In genomic region chr15:96491421-96491820, GRCm38 (mm10) we compare ENCODE assay signal across 12 mouse cellular contexts. TPM values are rescaled to one million over a fixed set of nuclear protein-coding genes. Genes with fewer than 3 reads are reported as not detected.
DNase-seq lines count a peak whose midpoint lies in the region; ATAC-seq lines count a peak whose summit lies in the region.
"Had no signal": no experiment of that assay in that cellular context is flagged by ENCODE, and none has a peak within 500 bp of the region (broad histone marks: within the 10 kb centered on the region; RNA-seq: fewer than 3 reads in every experiment).

No protein-coding gene starts in this region.

- 23% methylated on average over 3 of the region's 3 CpGs for WGBS in forebrain, embryonic 12.5 days
- 25% methylated on average over 3 of the region's 3 CpGs for WGBS in forebrain, embryonic 15.5 days
- WGBS in midbrain, embryonic 10.5 days: 30% methylated on average over 3 of the region's 3 CpGs
- WGBS in midbrain, embryonic 15.5 days: 25% methylated on average over 3 of the region's 3 CpGs
- 28% methylated on average over 3 of the region's 3 CpGs for WGBS in intestine, embryonic 16.5 days
- 17% methylated on average over 3 of the region's 3 CpGs for WGBS in stomach, embryonic 16.5 days

- no peaks in the 10 kb centered on the region for H3K27me3 ChIP-seq in forebrain, embryonic 12.5 days
- H3K27me3 ChIP-seq in forebrain, embryonic 15.5 days: no peaks in the 10 kb centered on the region
- H3K27me3 ChIP-seq in midbrain, embryonic 10.5 days (ENCODE audit: low read depth, poor library complexity, severe bottlenecking): no peaks in the 10 kb centered on the region
- no peaks in the 10 kb centered on the region for H3K27me3 ChIP-seq in midbrain, embryonic 15.5 days (replicated peaks)
- H3K27me3 ChIP-seq in intestine, embryonic 16.5 days (replicated peaks; ENCODE audit: control insufficient read depth, insufficient read depth, low read length): no peaks in the 10 kb centered on the region
- H3K27me3 ChIP-seq in stomach, embryonic 16.5 days (ENCODE audit: control insufficient read depth, insufficient read depth, low read length): no peaks in the 10 kb centered on the region

- H3K27ac ChIP-seq in forebrain, embryonic 12.5 days: 0 out of 2 replicates have a peak overlapping the region, but pooled peaks have one; percentile 1
- no peak overlapping the region for H3K27ac ChIP-seq in forebrain, embryonic 15.5 days (replicated peaks)
- peak overlapping the region; percentile 46; the same call in 1 of the 2 replicates for H3K27ac ChIP-seq in midbrain, embryonic 10.5 days (replicated peaks)
- no peak overlapping the region for H3K27ac ChIP-seq in midbrain, embryonic 15.5 days
- peak overlapping the region; percentile 66 for H3K27ac ChIP-seq in intestine, embryonic 16.5 days (ENCODE audit: low read length)
- 0 out of 2 replicates have a peak overlapping the region, but pooled peaks have one; percentile 44 for H3K27ac ChIP-seq in stomach, embryonic 16.5 days (ENCODE audit: low read length)
- H3K27ac ChIP-seq: heart, adult 2 months had no signal

- H3K4me1 ChIP-seq in forebrain, embryonic 12.5 days: peaks cover 19% of the 10 kb centered on the region
- peaks cover 12% of the 10 kb centered on the region; the same call in 1 of the 2 replicates for H3K4me1 ChIP-seq in forebrain, embryonic 15.5 days
- H3K4me1 ChIP-seq in midbrain, embryonic 10.5 days: peaks cover 27% of the 10 kb centered on the region
- H3K4me1 ChIP-seq in midbrain, embryonic 15.5 days: peaks cover 14% of the 10 kb centered on the region
- H3K4me1 ChIP-seq in intestine, embryonic 16.5 days (ENCODE audit: control insufficient read depth, insufficient read depth, low read length): peaks cover 8% of the 10 kb centered on the region; the same call in 1 of the 2 replicates
- peaks cover 12% of the 10 kb centered on the region for H3K4me1 ChIP-seq in stomach, embryonic 16.5 days (ENCODE audit: control insufficient read depth, insufficient read depth, low read length)

- no peak overlapping the region for H3K4me2 ChIP-seq in forebrain, embryonic 12.5 days
- H3K4me2 ChIP-seq in forebrain, embryonic 15.5 days (replicated peaks): no peak overlapping the region
- H3K4me2 ChIP-seq in midbrain, embryonic 15.5 days: no peak overlapping the region
- no peak overlapping the region for H3K4me2 ChIP-seq in intestine, embryonic 16.5 days (ENCODE audit: low read depth, low read length)
- H3K4me2 ChIP-seq in stomach, embryonic 16.5 days (ENCODE audit: low read depth, low read length): no peak overlapping the region

- no peak overlapping the region for H3K4me3 ChIP-seq in forebrain, embryonic 12.5 days (replicated peaks)
- no peak overlapping the region for H3K4me3 ChIP-seq in forebrain, embryonic 15.5 days
- no peak overlapping the region for H3K4me3 ChIP-seq in midbrain, embryonic 10.5 days
- no peak overlapping the region for H3K4me3 ChIP-seq in midbrain, embryonic 15.5 days
- H3K4me3 ChIP-seq in intestine, embryonic 16.5 days (ENCODE audit: low read length): no peak overlapping the region
- no peak overlapping the region for H3K4me3 ChIP-seq in stomach, embryonic 16.5 days (replicated peaks; ENCODE audit: low read length)
- H3K4me3 ChIP-seq: heart, adult 2 months had no signal

- no peak overlapping the region for H3K9ac ChIP-seq in forebrain, embryonic 12.5 days
- H3K9ac ChIP-seq in forebrain, embryonic 15.5 days (replicated peaks): no peak overlapping the region
- no peak overlapping the region for H3K9ac ChIP-seq in midbrain, embryonic 15.5 days
- no peak overlapping the region for H3K9ac ChIP-seq in intestine, embryonic 16.5 days (ENCODE audit: low read depth, low read length)
- no peak overlapping the region for H3K9ac ChIP-seq in stomach, embryonic 16.5 days (ENCODE audit: low read length)

- no peaks in the 10 kb centered on the region for H3K9me3 ChIP-seq in forebrain, embryonic 12.5 days
- H3K9me3 ChIP-seq in forebrain, embryonic 15.5 days: no peaks in the 10 kb centered on the region
- H3K9me3 ChIP-seq in midbrain, embryonic 10.5 days (replicated peaks): 0 out of 2 replicates have a peak, but pooled peaks cover 3% of the 10 kb centered on the region
- no peaks in the 10 kb centered on the region for H3K9me3 ChIP-seq in midbrain, embryonic 15.5 days
- H3K9me3 ChIP-seq in intestine, embryonic 16.5 days (ENCODE audit: control insufficient read depth, low read length): 0 out of 2 replicates have a peak, but pooled peaks cover 3% of the 10 kb centered on the region
- no peaks in the 10 kb centered on the region for H3K9me3 ChIP-seq in stomach, embryonic 16.5 days (replicated peaks; ENCODE audit: control insufficient read depth, low read length)

- no peaks in the 10 kb centered on the region for H3K36me3 ChIP-seq in forebrain, embryonic 12.5 days (replicated peaks)
- H3K36me3 ChIP-seq in forebrain, embryonic 15.5 days: no peaks in the 10 kb centered on the region
- H3K36me3 ChIP-seq in midbrain, embryonic 10.5 days: no peaks in the 10 kb centered on the region
- no peaks in the 10 kb centered on the region for H3K36me3 ChIP-seq in midbrain, embryonic 15.5 days (replicated peaks)
- H3K36me3 ChIP-seq in intestine, embryonic 16.5 days (ENCODE audit: control insufficient read depth, insufficient read depth, low read length): no peaks in the 10 kb centered on the region
- no peaks in the 10 kb centered on the region for H3K36me3 ChIP-seq in stomach, embryonic 16.5 days (ENCODE audit: control insufficient read depth, insufficient read depth, low read length)

- DNase-seq in midbrain, embryonic 10.5 days (ENCODE audit: low spot score): no peak
- no peak for DNase-seq in ovary, postnatal 10 days (ENCODE audit: low spot score)
- DNase-seq in thymus, postnatal 0 days (ENCODE audit: low spot score): no peak
- DNase-seq: adrenal gland, postnatal 10 days; cerebellum, adult 11-12 months; heart, adult 2 months; thymus, postnatal 14 days had no signal

- no peak for ATAC-seq in forebrain, embryonic 12.5 days (ENCODE audit: low FRiP score)
- ATAC-seq in forebrain, embryonic 15.5 days (replicated peaks): no peak
- ATAC-seq in midbrain, embryonic 15.5 days (replicated peaks): no peak
- no peak for ATAC-seq in intestine, embryonic 16.5 days
- ATAC-seq in stomach, embryonic 16.5 days (ENCODE audit: insufficient read depth, low FRiP score): peak; percentile 16; the same call in 1 of the 2 replicates

RNA-seq across cellular contexts. Expression of gene Scaf11, which starts 30.8 kb away (rescaled TPM):
- polyA plus RNA-seq in forebrain, embryonic 12.5 days (2016; fragmentation: Nextera tagmentation; extraction: Ambion mirVana): 95.8 and 98.0 TPM in 2 replicates
- 57.9 and 62.0 TPM in 2 replicates for polyA plus RNA-seq in forebrain, embryonic 15.5 days (2015; fragmentation: Nextera tagmentation; extraction: Ambion mirVana)
- polyA plus RNA-seq in midbrain, embryonic 10.5 days (2016; fragmentation: Nextera tagmentation; extraction: Ambion mirVana): 88.9 and 102 TPM in 2 replicates
- polyA plus RNA-seq in midbrain, embryonic 15.5 days (2015; fragmentation: Nextera tagmentation; extraction: Ambion mirVana): 42.1 and 42.3 TPM in 2 replicates
- 68.5 and 70.1 TPM in 2 replicates for polyA plus RNA-seq in intestine, embryonic 16.5 days (2015; fragmentation: Nextera tagmentation; extraction: Ambion mirVana)
- polyA plus RNA-seq in stomach, embryonic 16.5 days (2015; fragmentation: Nextera tagmentation; extraction: Ambion mirVana): 70.1 and 73.0 TPM in 2 replicates
- 70.8 and 88.6 TPM in 2 replicates for polyA plus RNA-seq in thymus, postnatal 0 days (2015; fragmentation: Nextera tagmentation; extraction: Ambion mirVana)

Comparison
In these comparisons a context has a peak if more than half of its experiments do, and no peak if none do; other contexts are left out.
1. H3K27ac ChIP-seq: peak in forebrain, embryonic 12.5 days (single experiment), midbrain, embryonic 10.5 days (single experiment), intestine, embryonic 16.5 days (single experiment) and stomach, embryonic 16.5 days (single experiment); none in forebrain, embryonic 15.5 days (single experiment) and midbrain, embryonic 15.5 days (single experiment).